Mouse (Mus musculus): ENCODE results near the gene Unc93a2. TPM values are rescaled to one million over a fixed set of nuclear protein-coding genes. Genes with fewer than 3 reads are reported as not detected.
"Not testable (repeated sequence)": the region's sequence is repeated elsewhere in the genome, so short reads cannot be mapped to it uniquely, and the experiment has no call there.

The Unc93a2 gene
- under 1 TPM in 1 of 2 experiments, not detected in 1; 0.10 TPM for total RNA-seq (2021)
- long read RNA-seq, experiment 1: 0 reads
- long read RNA-seq, experiment 2: 0 reads

DNA sequence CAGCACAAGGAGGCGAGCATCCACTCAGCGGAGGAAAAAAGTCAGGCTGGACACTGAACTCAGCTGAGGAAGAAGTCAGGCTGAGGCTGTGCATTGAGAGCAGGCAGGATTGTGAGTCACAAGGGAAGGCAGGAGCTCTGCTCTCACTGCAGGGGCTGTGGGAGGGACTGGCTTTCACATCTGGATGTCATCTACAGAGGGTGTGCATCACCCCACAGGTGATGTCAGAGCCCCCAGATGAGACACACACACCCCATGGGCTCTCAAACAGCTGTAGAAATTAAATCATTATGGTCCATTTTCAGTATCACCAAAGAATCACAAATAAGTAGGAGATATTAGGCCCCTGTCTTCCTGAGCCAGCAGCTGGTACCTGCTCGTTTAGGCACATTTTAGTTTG, at the start of gene Unc93a2:
Unc93a2 (minus strand) TSS at position 101 of the 400 bp plus-strand sequence.
- intact Hi-C loops (cut with DNase I); DNase-seq: not testable (repeated sequence)

DNA sequence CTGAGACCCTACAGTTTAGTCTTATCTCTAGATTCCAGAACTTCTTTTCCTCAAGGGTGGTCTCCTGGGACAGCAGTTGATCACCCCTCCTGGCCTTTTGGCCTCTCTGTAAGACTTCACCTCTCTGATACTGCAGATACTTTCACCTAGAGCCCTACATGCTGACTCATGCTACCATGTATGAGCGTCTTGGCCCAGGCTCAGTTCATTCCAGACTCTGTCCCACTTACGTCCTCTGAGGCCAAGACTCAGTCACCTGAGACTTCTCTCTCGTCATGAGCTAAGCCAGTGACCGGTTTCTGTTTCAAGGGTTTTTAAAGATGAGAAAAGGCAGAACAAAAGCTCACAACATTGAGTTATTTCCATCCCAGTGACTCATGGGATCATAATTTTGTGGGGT, 48.9 kb upstream of the Unc93a2 start:
- DNase-seq; intact Hi-C loops (cut with DNase I): not testable (repeated sequence)

DNA sequence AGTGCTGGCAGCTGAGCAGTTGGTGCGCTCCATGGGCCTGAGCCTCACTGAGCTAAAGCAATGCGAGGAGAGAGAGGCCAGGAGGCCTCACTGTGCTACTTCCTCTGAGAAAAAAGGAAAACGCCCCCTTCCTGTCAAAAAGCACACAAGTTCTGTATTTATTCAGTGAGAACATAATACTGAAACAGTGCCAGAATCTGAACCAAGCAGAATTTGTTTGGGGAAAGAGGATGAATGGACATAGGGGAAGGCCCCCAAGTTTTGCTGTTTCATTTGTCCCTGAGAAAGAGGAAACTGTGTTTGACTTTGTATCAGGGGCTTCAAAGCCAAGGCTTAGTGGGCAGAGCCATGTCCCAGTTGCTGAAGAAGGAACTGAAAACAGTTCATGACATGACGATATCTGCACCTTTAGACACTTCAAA, 45.0 kb upstream of the Unc93a2 start:
- intact Hi-C loops (cut with DNase I): not testable (repeated sequence)

DNA sequence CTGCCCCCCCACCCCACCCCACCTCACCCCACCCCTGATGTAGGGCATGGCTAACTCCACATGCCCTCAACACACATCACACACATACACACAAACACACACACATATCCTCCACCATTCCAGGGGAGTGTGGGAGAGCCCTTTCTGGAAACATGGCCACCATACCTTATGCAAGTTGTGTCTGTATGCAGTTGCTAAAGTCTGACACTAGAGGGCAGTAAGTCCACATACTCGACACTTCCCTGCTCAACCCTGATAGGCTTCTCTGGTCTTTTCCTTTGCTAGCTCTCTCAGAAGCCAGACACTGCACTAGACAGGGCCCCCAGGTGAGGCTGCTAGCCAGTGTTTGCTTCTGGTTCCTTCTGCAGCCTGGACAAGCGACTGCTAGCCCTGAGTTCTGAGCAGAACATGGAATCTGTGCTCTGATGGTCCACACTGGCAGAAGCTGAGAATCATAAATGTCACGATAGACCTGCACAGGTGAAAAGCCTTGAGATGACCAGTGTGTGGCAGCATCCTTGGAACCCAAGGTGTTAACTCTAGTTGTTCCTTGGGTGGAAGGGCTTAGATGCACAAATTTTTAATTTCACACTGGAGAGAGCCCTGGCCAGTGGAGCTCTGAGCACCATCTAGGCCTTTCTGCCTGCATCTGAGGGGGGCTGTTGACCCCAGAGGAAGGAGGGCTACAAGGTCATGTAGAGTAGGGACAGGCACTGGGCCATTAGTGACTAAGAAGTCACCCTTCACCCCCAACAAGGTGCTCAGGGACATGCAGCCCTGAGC, 35.1 kb upstream of the Unc93a2 start:
- intact Hi-C loops (cut with DNase I); DNase-seq: not testable (repeated sequence)

More for the DNA sequence above, 45.0 kb upstream of the Unc93a2 start:
- DNase-seq: peak in 1 of 2 experiments; percentile 7

DNA sequence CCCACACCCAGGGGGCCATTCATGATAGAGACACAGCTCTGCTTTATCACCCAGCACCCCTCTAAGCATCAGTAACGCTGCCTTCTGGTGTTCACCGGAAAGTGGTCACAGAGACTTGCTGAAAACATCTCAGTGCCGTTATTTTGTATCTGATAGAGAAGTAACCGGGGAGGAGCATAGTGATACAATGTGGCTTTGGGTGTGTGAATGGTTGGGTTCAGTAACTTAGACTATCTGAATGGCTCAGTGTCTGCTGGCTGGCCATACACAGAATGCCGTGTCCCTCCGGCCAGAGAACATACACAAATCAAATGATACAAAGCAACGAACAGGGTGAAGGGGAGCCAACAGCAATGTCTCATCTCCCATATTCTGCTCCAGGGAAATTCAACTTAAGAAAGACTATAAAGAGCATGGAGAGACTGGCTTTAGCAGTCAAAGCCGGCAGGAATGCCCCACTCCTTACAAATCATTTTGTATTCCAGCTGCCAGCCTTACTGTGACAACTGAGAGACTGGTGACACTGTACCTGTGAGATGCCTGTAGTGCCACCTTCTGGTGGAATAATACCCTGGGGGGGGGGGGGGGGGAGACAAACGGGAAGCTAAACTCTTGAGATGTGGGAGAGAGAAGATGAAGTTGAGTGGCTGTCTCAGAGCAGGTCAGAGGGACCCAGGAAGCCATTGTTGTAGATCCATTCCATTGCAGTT, 29.5 kb upstream of the Unc93a2 start:
- intact Hi-C loops (cut with DNase I): not testable (repeated sequence)

DNA sequence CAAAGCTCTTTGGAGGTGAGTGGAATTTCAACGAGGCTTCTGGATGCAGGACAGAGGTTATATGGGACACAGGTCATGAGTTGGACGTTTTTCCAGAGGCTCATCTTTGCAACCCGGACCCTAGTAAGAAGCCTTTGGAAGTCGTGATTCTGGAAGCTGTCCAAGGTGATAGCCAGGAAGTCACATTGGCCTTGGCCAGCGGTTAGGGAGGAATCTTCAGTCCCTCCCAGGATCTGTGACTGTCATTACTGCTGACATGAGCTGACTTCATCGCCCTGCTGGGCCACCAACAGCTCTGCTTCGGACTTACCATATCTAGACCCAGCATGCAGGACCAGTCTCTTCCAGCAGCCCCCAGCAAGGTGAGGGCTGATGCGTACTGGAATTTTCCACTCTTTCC, 28.1 kb upstream of the Unc93a2 start:
- DNase-seq; intact Hi-C loops (cut with DNase I): not testable (repeated sequence)

More for the DNA sequence above, 29.5 kb upstream of the Unc93a2 start:
- DNase-seq: not testable (repeated sequence)

DNA sequence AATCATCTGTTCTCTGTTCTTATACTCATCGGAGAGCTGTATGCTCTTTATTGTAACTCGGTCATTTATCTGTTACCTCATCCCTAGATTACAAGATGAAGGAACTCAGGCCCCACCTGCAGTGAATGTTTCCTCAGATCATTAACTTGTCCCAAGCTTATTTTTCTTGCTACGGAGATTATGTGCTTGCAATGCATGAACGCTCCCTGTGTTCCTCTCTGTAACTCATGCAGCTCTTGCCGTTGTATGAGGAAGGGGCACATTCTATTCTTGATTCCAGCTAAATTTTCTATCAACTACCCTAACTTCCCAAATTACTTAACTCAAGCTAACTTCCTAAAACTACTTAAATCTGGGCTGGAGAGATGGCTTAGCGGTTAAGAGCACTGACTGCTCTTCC, 14.5 kb upstream of the Unc93a2 start:
- intact Hi-C loops (cut with DNase I); DNase-seq: not testable (repeated sequence)

DNA sequence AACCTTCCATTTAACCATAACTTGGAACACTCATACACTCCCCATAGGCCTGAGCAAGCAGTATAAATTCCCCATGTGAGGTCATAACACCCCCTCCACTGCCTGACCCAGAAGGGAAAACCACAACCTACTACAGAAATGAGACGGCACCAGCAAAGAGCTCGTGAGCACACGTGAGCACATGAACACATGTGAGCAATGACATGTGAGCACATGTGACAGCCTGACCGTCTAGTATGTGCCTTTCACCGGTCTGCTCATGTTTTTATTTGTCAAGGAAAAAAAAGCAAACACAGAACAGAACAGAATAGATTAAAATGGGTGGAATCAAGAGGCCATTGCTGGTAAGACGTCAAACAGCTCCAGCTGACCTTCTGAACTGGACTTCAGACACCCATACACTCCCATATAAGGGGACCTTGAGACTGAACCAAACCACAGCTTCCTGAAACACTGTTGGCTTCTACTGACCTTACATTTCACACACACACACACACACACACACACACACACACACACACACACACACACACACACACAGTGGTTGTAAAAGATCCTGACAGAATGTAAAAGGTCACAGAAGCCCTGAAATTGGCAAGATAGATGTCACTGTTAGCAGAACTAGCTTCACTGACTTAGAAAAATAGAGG, 13.1 kb upstream of the Unc93a2 start:
- DNase-seq; intact Hi-C loops (cut with DNase I): not testable (repeated sequence)

DNA sequence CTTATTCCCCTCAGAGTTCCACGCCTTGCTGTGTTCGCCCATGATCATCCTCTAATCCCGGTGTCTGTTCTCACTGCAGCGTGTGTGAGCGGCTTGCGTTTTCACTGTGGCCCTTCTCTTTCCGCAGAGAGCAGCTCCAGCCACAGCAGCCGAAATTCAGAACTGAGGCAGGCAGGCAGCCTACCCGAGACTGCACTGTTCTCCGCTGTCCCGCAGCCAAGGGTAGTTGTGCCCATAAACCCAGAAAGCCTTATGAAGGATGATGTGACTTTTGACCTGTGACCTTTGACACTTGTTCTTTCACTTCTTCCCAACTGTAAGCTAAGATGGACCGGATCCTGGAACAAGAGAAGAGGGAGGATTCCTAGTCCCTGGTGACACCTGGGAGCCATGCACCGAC, 11.8 kb upstream of the Unc93a2 start:
- intact Hi-C loops (cut with DNase I): not testable (repeated sequence)

DNA sequence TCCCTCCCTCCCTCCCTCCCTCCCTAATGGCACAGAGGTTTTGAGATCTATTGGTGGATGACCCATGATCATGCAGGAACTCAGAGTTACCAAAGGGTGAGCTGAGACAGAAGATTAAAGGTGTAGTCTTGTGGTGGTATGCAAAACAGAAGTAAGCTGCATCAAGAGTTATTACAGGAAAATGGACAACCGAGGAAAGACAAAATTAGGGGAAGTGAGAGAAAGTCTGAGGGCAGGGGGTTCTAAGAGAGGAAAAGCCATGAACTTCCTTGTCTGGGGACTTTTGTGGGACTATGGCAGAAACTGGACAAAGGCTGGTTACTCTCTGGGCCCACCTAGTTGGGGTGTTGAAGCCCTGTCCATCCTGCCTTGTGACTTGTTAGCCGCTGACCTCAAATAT, 11.0 kb upstream of the Unc93a2 start:
- intact Hi-C loops (cut with DNase I); DNase-seq: not testable (repeated sequence)

More for the DNA sequence above, 11.8 kb upstream of the Unc93a2 start:
- DNase-seq: not testable (repeated sequence)

DNA sequence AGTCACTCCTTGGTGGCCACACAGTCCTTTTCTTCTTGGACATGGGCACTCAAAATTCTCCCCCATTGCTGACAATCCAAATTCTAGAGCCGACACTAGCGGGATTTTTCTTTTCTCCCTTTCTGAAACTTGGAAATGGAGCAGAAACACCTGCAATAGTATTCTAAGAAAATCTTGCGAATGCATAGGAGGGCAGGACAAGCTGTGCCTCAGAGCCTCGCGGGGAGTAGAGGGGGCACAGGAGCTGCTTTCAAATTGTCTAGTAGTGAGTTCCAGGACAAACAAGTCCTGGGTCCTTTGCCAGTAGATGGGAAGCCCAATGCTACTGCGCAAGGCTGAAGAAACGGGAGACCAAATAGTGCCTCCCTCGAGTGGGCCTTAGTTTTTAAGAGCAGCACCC, 10.4 kb upstream of the Unc93a2 start:
- DNase-seq; intact Hi-C loops (cut with DNase I): not testable (repeated sequence)

DNA sequence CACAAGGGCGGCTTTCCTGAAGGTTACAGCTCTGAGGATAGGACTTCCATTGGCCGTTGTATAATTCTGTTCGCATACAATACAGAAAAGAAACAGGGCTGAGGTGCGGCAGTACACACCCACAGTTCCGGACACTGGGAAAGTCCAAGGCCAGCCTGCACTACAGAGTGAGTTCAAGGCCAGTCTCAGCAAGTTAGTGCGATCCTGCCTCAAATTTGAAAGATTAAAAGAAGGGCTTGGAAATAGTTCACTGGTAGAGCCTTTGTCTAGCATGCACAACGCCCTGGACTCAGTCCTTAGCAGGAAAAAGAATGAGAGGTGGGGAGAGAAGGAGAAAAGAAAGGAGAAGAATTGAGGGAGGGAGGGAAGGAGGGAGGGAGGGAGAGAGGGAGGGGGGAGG, 9.9 kb upstream of the Unc93a2 start:
- DNase-seq; intact Hi-C loops (cut with DNase I): not testable (repeated sequence)

DNA sequence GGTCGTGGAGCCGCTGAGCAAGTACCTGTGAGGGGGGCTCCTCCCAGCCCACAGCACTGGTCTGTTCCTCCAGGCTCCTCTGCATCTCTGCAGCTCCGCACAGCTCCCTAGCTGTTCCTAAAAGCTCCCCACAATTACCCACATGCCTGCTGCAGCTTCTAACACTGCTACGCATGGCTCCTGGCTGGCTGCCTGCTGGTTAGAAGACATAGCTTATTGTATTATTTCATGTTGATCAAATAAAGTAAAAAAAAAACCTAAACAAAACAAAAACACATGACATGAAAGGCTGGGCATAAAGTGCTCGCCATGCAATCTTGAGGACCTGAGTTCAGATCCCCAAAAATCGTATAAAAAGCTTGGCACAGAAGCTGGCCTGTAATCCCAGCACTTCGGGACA, 4.6 kb upstream of the Unc93a2 start:
- intact Hi-C loops (cut with DNase I): not testable (repeated sequence)

DNA sequence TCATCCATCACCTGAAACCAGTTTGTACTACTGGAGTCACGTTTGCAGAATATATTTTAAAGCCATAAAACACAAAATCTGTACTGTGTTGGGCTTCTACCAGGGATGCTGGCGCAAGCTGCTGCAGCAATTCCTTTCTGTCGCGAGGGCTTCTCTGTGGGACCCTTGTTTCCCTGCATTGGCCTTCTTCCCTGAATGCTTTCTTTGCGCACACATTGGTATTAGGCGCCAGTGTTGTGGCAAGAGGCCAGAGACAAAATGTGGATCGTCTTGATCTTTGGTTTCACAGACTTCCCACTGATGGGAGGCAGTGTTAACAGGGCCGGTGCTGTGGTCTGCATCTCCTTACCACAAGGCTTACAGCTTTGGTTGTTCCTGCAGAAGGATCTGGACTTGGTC, 3.7 kb upstream of the Unc93a2 start:
- DNase-seq; intact Hi-C loops (cut with DNase I): not testable (repeated sequence)

More for the DNA sequence above, 4.6 kb upstream of the Unc93a2 start:
- not testable (repeated sequence) for DNase-seq

DNA sequence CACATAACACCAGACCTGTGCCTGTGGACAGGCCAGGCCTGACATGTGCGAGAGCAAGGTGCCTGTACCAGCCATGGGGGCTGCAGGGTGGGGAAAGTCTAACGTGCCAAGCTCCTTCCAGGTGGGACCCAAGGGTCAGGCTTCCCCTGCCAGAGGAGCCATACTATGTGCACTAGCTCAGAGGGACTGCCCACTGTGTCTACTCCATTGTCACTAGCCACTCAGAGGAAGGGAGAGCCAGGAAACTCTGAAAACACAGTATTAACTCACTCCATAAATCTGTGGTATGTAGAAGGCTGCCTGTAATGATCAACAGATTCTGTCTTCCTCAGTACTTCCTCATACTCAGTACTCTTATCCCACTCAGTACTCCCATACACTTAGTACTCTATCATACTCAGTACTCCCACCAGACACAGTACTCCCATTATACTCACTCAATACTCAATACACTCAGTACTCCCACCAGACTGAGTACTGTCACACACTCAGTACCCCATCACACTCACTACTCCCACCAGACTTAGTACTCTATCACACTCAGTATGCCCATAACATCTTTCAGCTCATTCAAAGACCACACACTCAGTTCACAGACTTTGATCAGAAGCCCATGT, 3.2 kb upstream of the Unc93a2 start:
- intact Hi-C loops (cut with DNase I); DNase-seq: not testable (repeated sequence)

DNA sequence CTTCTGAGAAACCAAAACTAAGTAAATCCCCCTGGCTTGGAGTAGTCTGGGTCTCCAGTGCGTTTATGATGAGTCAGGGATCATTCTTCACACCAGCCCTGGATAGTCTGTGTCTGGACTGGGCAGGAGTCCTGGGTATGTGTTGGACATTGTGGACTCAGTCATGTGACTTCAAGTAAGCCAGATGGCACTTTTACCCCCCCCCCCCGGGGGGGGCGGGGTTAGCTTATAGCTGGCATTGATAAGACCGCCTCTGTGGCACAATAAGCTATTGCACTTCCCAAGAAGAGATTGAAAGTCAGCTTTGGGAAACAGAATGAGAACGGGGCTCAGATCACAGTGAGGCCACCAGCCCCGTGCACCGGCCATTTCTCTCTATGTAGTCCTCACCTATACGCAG, 752 bp upstream of the Unc93a2 start:
- DNase-seq; intact Hi-C loops (cut with DNase I): not testable (repeated sequence)

DNA sequence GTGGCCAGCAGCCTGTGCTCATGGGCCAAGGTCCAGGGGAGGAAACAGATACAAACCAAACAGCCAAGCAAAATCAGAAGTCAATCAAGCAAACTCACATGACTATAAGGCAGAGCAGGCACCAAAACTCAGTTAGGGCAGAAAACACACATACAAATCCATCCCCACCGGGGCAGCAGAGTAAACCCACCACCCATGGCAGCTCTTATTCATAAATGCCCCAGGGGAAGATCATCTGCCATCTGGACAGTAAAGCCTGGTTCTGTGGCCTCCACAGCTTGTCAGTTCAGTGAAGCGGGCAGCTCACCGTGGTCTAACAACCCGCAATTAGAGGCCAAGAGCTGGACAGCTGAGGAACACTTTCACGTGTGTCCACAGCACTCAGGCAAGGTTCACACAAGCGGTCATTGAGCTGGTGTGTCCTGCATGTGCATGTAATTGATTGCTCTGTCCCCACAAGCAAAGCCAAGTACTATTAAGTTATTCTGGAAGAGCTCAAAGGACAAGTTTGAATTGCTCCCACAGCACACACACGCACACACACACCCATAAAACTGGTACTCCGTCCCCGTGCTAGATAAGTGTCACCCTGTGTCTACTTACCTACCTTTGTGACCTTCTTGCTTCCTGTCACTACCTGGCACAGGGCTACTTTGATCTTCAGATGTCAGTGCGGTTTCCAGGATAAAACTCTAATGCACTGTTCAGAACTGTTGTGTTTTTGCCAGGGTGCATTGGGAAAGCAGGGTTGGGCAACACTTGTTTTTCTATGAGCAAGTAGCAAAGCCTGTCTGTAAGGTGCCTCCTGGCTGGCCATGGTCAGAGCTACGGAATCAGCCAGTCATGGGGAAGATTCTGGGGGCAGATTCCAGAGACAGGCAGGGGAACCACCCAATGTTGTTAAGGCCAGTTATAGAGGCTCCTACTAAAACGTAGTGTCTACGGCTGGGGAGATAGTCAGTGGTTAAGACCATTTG, 1.8 kb downstream of the Unc93a2 start:
- intact Hi-C loops (cut with DNase I); DNase-seq: not testable (repeated sequence)

DNA sequence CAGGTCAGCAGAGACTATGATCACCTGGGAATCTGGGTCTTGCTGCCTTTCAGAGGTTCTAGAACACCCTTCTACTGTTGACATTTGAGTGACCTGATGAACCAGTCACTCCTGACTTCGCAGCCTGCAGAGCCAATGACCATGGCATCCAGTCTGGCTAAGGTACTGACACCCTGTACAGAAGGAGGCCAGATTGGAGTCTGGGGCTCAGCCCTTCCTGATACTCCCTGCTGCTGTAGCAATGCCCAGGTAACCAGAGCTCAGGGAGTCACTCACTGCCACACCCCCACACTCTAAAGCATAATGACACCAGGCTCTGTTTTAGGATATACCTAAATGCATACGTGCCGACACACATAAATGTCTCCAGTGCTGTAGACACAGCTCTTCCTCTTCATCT, 2.6 kb downstream of the Unc93a2 start:
- intact Hi-C loops (cut with DNase I); DNase-seq: not testable (repeated sequence)

DNA sequence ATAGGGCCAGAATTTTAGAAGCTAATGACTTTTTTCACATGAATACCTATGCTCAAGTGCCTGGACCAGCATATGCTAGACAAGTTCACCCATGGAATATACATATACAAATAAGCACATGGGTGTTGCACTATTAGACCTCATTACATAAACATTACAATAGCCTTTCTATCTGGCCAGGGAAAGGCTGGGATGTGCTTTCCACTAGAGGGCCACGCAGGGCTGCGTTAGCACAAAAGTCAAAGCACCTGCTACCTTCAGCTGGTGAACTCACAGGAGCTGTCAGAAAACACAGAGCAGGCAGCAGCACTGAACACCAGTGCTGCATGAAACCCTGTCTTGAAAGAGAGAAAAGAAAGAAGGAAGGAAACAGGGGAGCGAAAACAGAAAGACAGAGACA, 7.4 kb downstream of the Unc93a2 start:
- intact Hi-C loops (cut with DNase I): not testable (repeated sequence)

More for the DNA sequence above, 7.4 kb downstream of the Unc93a2 start:
- not testable (repeated sequence) for DNase-seq

All from heart, postnatal 14 days (tissue).